Mouse (Mus musculus): Measurements from ENCODE around the gene Rilpl1.
"Not testable (repeated sequence)": the region's sequence is repeated elsewhere in the genome, so short reads cannot be mapped to it uniquely, and the experiment has no call there.

The Rilpl1 gene

DNA sequence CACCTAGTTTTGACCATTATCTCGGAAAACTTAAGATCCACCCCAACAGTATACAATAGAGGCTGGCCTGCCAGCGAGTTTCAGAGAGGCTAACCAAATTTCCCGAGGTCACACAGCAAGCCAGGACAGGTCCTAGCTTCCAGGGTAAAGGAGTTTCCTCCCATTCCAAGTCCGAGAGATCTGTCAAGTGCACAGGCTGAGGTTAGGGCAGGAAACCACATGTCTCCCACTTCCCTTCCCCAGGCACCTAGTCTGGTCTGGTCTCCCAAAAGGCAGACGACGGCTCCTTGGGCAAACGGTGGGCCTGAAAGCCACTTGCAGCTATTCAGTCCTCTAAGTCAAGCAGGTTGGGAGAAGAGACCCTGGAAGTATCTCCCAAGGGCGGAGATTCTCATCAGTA is 1.5 kb downstream of the Rilpl1 start:
- no peak for DNase-seq (ENCODE audit: low read depth, low spot score)

DNA sequence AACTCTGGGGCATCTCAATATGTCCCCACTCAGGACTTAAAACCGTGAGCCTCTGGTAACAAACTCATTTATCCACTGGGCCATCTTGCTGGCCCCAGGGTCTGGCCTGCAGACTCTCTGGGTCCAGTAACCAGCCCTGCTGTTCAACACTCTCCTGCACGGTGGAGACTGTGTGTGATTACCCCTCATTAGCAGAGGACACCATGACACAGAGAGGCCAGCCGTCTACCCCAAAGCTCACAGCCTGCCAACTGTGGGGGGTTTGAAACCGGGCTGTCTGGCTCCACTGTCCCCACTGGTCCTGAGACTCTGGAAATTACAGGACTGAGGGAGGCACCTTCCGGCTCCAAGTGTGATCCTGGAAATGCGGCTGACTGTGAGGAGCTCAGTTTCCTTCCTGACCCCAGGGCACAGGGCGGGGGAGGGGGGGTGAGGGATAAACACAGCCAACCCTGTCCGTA is 2.0 kb downstream of the Rilpl1 start:
- no peak for DNase-seq (ENCODE audit: low read depth, low spot score)

DNA sequence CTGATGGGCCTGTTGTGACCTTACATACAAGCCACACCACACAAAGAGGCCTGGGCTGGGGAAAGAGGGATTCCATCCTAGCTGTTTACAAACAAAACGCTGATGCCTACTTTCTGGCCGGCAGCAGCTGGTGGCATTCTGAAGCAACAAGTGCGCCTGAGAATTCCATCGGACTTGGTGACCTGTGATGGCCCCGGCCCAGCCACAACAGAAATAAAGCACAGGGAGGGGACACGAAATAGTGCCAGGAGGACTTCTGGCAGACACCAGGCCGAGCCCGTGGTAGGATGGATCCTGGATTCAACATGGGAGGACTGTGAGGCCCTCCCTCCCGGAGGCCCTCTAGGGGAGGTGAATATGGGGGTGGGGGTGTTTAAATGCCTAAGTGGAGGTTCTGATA is 2.4 kb downstream of the Rilpl1 start:
- no peak for DNase-seq (ENCODE audit: low read depth, low spot score)

DNA sequence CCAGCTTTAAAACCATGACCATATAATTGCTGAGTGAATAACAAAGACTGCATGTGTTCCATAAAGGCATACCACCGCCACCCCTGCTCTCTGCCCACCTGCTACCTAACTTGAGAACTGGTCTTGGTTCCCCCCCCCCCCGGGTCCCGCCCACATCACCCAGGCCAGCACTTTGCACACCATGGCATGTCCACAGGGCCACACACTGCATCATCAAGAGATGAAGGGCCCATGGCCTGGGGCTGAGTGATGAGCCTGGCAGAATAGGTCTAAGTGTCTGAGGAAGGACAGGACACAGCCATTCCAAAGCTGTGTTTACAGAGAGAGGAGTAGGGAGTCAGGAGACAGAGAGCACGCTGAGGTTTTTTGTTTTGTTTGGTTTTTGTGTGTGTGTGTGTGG is 2.8 kb downstream of the Rilpl1 start:
- DNase-seq (ENCODE audit: low read depth, low spot score): no peak

DNA sequence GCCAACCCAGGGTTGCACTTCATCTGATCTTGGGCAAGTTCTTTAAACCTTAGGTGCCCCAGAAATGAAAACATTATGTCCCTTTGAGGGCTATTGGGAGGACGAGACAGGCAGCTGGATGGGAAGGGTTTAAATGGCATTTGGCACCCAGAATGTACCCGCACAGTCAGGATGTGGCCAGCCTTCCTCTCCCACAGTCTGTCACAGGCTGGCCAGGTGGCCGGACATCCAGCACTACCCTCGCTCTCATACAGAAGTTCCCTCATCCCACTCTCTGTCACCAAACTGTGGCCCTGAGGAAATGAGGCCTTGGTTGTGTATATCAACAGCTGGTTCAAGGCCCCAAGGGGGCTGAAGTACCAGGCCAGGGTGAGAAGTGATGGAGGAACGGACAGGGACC is 6.2 kb downstream of the Rilpl1 start:
- no peak for DNase-seq (ENCODE audit: low read depth, low spot score)

DNA sequence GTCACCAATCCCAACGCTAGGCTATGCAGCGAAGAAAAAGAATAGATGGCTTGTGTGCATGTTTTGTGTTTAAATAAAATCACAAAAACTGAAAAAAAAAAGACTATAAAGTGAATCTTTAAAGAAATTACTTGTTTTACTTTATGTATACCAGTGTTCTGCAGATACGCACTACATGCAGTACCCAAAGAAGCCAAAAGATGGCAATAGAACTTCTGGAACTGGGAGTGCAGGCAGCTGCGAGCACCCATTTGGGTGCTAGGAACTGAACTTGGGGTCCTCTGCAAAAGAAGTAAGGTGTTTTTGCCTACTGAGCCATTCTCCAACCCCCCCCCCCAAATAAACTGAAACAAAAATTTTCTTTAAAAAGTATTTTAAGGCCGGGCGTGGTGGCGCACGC is 8.2 kb downstream of the Rilpl1 start:
- no peak for DNase-seq (ENCODE audit: low read depth, low spot score)

DNA sequence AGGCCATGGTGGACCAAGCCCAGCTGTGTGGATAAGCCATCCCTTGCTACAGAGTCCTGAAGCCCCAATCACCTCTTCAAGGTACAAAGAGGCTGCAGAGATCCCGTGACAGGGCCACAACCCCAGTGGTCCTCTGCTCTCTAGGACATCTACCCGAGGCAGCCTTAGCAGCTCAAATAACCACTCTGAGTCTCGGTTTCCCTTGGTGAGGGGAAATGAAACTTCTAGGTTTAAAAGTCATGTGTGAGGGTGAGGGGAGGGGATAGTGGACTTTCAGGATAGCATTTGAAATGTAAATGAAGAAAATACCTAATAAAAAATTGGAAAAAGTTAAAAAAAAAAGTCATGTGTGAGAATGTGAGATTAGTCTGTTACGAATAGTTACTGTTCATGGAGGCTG is 9.6 kb downstream of the Rilpl1 start:
- DNase-seq (ENCODE audit: low read depth, low spot score): no peak

DNA sequence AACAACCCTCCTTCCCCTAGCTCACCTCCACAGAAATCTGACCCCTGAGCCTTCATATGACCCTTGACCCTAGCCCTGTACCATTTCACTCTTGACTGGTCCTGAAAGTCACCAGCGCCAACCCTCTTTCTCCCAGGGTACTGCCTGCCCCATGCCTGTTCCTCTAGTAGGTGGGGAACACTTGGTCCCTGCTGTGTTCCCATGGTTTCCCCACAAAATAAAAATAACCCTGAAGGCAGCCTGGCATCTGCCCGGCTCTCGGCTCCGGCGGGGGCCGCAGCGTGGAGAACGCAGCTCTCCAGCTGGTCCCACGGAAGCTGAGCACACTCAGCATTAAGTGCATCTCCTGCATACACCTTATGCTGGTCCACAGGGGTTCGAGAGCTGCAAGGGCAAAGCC is 12.5 kb downstream of the Rilpl1 start:
- DNase-seq (ENCODE audit: low read depth, low spot score): peak; percentile 86

DNA sequence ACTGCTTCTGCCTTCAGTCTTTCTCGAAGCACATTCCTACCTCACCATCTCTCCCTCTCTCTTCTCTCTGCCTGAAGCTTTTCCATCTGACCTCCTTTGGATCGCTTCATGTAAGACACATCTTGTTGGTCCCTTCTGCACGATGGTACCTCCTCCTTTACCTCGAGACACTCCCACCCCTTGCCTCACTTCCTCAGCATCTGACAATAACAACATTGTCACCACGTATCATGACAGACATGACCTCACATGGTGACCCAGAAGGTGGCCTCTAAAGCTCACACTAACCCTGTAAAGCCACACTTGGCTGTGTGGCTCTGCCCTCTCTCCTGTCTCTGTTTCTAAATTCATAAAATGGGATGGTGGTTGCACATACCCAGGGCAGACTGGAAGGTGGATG is 15.4 kb downstream of the Rilpl1 start:
- DNase-seq (ENCODE audit: low read depth, low spot score): no peak

DNA sequence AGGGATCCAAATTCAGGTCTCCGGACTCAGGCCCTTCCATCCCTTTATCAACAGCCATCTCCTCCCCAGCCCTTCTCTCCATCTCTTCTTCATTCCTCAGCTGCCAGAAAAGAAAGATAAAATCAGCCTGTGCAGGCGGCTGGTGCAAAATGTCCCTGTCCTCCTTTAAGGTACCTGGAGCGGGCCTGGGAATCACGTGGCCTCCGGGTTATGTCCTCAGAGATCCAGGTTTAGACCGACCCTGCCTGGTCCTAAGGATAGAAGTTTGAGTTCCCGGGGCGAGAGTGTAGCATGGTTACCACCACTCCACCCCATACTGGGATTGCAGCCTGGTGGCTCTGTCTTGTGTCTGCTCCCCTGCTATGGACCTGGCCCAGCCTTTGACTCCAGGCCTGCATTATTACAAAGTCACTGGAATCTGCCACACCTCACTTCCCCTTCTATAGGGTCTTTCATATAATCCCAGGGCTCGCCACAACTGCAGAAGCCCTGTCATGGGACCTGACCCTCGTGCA is 20.6 kb downstream of the Rilpl1 start:
- DNase-seq (ENCODE audit: low read depth, low spot score): no peak

DNA sequence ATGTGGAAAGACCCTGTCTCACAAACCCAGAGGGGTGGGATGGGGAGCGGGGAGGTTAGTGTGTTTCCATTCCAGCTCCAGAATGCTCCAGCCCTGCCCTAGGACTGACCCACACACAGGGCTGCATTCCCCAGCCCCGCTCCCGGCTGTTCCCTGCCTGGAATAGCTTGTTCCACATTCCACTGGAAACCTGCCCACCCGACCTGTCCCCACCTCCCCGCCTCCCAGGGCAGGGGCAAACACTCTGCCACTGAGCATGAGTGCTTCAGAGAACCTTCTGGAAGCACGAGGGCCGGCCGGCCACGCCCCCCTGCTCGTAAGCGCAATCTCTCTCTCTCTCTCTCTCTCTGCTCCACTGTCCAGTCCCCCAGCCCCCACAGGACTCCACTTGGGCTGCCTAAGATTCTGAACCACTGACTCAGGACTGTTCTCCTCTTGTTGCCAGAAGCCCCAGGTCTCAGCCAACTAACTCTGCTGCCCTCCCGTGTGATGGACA is 21.4 kb downstream of the Rilpl1 start:
- no peak for DNase-seq (ENCODE audit: low read depth, low spot score)

DNA sequence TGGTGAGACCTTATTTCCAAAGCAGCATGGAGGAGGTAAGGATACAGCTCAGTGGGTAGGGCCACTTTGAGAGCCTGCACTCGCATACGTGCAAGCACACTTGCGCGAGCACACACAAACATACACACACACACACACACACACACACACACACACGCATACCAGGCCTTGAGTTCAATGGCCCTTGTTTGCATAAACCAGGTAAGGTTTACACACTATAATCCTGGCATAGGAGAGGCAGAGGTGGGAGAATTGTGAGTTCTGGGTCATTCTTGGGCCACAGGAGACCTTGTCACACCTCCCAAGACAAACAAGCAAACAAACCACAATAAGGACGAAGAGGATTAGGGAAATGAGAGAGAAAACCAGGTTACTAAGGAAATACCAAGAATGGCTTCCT is 22.0 kb downstream of the Rilpl1 start:
- DNase-seq (ENCODE audit: low read depth, low spot score): no peak

DNA sequence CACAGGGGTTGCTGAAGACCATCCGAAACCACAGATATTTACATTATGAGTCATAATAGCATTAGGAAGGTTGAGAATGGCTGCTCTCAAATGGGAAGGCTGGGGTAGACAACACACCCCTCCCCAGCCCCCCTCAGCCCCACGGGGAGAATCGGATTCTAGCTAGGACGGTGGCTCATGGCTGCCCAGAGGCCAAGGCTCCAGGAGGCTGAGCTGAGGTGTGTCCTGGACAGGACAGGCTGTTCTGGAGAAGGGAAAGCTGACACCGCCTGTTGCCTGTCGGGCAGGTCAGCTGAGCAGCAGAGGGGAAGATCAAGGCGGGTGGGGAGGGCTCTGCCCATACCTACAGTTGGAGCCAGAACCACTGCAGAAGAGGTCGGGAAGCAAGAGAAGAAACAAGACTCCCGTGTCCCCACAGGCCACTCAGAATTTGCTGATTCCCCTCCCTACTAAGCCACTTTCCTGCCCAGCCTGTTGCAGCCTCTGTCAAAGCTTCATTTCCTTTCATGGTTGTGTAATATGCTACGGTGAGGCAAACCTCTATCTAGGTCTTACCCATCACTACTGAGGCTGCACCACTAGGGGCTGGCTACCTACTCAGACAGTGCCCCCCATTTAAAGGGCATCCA is 24.3 kb downstream of the Rilpl1 start:
- DNase-seq (ENCODE audit: low read depth, low spot score): no peak

DNA sequence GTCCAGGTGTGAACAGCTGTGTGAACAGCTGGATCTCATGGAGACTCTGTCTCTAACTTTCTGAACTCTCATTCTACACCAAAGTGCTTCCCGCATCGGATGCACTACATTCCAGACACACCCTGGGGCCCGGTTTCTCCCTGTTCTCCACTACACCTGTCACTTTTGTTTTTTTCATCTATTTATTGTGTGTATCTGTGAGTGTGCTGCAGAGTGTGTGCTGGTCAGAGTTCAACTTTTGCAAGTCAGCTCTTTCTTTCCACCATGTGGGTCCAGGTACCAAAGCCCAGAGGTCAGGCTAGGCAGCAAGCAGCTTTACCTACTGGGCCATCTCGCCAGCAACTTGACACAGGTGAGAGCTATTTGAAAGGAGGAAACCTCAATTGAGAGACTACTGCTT is 26.0 kb downstream of the Rilpl1 start:
- no peak for DNase-seq (ENCODE audit: low read depth, low spot score)

DNA sequence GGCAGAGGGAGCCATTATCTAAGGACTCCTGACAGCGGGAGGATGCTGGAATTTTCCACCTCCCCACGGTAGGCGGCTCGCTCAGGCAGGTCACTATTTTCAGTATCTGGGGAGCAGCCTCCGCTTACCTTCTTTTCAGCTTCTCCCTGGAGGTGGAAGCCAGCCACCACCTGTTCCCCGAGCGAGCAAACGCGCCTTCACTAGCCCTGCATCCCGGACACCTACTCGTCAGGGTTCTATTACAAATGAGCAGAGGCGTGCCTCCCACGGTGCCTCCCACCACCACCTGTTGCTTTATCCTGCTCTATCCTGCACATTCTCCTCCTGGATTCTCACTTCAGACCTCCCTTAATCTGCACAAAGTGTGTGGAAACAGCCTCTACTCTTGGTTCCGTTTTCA is 27.4 kb downstream of the Rilpl1 start:
- peak; percentile 90 for DNase-seq (ENCODE audit: low read depth, low spot score)

DNA sequence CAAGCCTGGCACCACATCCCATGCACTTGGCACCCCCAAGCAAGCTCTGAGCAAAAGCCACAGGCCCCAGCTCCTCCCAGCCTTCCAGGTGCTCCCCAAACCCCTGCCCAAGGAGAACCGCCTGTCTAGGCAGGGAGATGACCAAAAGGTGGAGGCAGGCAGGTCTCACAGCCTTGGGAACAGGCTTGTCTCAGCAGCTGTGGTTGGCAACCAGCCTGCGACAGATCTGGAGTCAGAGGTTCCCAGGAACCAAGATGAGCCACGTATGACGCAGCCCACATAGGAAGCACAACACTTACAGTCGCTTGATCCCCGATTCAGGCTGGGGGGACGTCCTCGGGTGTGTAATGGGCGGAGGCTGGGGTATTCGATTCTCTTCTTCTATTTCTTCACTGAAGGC is 29.6 kb downstream of the Rilpl1 start:
- no peak for DNase-seq (ENCODE audit: low read depth, low spot score)

DNA sequence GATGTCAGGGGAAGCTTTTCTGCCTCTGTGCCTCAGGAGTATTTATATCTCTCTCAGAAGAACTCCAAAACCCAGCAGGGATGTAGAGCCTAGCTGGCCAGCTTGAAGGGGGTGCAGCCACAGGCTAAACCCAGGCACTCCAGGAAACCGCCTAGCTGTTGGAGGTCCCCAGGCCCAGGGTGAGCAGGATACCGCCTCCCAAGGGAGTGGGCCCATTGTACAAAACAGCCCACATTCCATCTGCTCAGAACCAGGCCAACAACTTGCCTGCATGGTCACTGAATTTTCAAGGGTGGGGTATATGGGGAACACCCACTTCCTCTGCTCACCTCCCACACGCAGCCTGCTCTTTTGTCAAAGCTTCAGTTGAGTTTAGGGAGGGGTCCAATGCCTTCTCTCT is 30.6 kb downstream of the Rilpl1 start:
- DNase-seq (ENCODE audit: low read depth, low spot score): peak; percentile 70

DNA sequence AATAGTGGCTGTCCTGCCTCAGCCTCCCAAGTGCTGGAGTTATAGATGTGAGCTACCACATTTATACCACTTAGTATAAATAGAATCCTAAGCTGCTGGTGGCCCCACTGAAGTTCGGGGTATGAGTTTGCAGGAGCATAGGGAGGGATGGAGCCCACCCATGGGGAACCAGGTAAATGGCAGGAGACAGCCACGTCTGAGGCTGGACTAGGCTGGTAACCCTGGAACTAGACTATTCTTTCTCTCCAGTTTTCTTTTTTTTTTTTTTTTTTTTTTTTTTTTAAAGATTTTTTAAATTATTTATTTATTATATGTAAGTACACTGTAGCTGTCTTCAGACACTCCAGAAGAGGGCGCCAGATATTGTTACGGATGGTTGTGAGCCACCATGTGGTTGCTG is 31.2 kb downstream of the Rilpl1 start:
- not testable (repeated sequence) for DNase-seq (ENCODE audit: low read depth, low spot score)

DNA sequence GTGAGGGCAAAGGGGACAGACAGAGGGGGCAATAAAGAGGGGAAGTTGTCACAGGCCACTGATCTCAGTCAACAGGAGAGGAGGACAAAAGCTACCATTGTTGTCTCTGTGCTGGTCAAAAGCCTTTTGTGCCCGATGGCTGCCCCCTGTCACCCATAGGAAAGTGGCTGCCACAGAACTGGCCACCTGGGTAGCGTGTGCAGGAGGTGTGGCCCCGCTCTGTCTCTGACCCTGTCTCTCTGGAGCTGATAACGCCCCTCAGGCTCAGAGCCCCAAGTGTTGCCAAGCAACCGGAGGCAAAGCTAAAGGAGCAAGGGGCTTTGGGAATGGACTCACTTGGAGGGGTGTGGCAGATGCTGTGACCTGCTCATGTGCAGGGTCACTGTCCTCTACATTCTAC is 32.2 kb downstream of the Rilpl1 start:
- peak; percentile 55 for DNase-seq (ENCODE audit: low read depth, low spot score)

DNA sequence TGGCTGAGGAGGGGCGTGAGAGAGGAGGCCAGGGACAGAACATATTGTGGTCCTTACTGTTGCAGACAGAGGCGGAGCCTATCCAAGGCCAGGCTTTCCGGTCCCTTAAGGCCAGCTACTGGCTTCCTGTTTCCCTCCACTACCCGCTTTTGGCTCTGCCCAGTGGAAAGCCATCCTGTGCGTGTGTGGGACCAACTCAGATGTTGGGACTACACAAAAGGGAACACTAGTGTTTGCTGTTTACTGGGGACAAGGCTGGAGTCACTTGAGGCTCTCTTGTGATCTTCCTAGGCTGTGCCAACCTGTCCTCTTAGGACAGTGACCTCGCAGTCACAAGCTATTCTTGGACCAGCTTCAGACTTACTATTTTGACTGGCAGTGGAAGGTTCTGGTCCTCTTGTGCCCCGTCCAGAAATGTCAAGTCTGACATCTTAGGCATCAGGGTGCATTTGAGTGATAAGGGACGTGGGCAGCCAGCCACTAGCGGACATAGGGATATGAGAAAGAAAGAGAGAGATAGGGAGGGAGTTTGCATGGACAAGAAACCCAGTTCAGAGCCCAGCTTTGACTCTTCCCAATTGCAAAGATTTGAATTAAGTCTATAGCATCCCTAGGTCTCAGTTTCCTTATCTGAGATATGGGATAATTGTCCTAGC is 32.8 kb downstream of the Rilpl1 start:
- DNase-seq (ENCODE audit: low read depth, low spot score): peak; percentile 52

DNA sequence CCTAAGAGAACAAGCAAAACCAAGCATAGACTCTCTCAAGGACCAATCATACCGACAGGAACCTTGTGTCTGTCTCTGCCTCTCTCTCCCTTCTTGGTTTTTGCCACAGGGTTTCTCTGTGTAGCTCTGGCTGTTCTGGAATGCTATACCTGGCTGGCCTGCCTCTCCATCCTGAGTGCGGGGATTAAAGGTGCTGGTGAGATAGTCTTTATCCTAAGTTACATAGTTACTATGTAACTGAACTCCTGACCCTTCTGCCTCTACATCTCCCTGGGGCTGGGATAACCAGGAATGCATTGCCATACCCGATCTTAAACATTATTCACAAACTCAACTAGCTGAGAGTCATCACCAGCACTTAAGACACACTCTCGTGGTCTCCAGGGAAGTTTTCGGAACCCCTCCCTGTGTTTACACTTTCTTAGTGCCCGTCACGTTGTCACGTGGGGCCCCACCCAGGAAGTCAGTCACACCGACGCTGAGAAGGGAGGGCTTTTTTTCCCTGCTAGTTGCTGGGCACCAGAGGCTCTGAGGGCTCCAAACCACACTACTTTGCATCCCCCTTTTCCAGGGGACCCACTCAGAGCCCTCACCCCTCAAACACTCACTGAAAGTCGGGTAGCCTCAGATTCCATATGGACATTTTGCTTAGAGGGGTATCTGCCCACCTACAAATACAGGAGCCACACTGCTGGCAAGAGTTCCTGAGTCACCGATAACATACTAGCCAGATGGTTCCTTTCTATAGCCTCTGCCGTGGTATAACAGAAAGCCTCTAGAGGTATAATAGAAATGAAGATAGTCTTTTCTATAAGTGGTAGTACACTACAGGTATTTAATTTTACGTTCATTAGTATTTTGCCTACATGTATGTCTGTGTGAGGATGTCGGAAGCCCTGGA is 34.3 kb downstream of the Rilpl1 start:
- DNase-seq (ENCODE audit: low read depth, low spot score): peak; percentile 45

DNA sequence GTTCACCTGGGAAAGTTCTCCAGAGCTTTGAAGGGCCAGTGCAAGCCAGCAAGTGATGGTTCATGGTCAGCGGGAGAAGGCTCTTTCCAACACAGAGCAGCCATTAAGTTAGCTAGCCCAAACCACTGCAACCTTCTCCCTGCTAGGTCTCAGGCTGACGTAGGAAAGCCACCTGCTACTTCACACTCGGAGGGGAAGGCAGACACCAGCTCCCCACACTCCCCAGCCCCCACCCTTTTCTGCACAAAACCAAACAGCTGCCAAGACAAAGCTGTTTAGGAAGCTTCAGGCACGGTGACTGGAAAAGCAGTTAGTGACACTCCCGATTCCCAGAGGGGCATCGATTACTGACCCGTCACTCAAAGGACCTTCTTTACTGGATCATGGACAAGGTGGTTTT is 35.6 kb downstream of the Rilpl1 start:
- DNase-seq (ENCODE audit: low read depth, low spot score): peak; percentile 61
